Mouse (Mus musculus): ENCODE measurements around the gene Rnf103. TPM values are rescaled to one million over a fixed set of nuclear protein-coding genes. Genes with fewer than 3 reads are reported as not detected.
"Not testable (repeated sequence)": the region's sequence is repeated elsewhere in the genome, so short reads cannot be mapped to it uniquely, and the experiment has no call there.

Gene Rnf103
- polyA plus RNA-seq, 1 experiment from 2014 or later, result 20.1 TPM

- Histone ChIP-seq H3K4me2 (replicated peaks; ENCODE audit: low read depth, low read length) (no peak overlapping the region), H3K4me3 (ENCODE audit: low read length) (no peak overlapping the region), H3K36me3 (ENCODE audit: control insufficient read depth, insufficient read depth, low read length) (no peaks in the 10 kb centered on the region), H3K4me1 (ENCODE audit: control insufficient read depth, insufficient read depth, low read length) (no peaks in the 10 kb centered on the region), H3K9me3 (ENCODE audit: control insufficient read depth, low read length) (no peaks in the 10 kb centered on the region), H3K27me3 (ENCODE audit: control insufficient read depth, insufficient read depth, low read length) (no peaks in the 10 kb centered on the region), H3K9ac (ENCODE audit: low read depth, low read length) (no peak overlapping the region), H3K27ac (ENCODE audit: low read depth, low read length) (no peak overlapping the region)
- ATAC-seq (ENCODE audit: low FRiP score, low TSS enrichment), result no peak
- WGBS, result 86% methylated on average over 4 of the region's 4 CpGs
Measured at GRCm38 (mm10) chr6:71471830-71472520, 21.7 kb upstream of the Rnf103 start.

- no peak overlapping the region for H3K9ac ChIP-seq (ENCODE audit: low read depth, low read length)
- no peaks in the 10 kb centered on the region for H3K9me3 ChIP-seq (ENCODE audit: control insufficient read depth, low read length)
- no peak overlapping the region for H3K27ac ChIP-seq (ENCODE audit: low read depth, low read length)
- no peaks in the 10 kb centered on the region for H3K4me1 ChIP-seq (ENCODE audit: control insufficient read depth, insufficient read depth, low read length)
- no peak overlapping the region for H3K4me2 ChIP-seq (replicated peaks; ENCODE audit: low read depth, low read length)
- no peak for ATAC-seq (ENCODE audit: low FRiP score, low TSS enrichment)
- WGBS, result 87% methylated on average over 1 of the region's 1 CpGs
- no peaks in the 10 kb centered on the region for H3K27me3 ChIP-seq (ENCODE audit: control insufficient read depth, insufficient read depth, low read length)
- no peaks in the 10 kb centered on the region for H3K36me3 ChIP-seq (ENCODE audit: control insufficient read depth, insufficient read depth, low read length)
- H3K4me3 ChIP-seq (ENCODE audit: low read length), result no peak overlapping the region
Measured at GRCm38 (mm10) chr6:71472786-71473185, 20.9 kb upstream of the Rnf103 start.

- Histone ChIP-seq H3K4me2 (replicated peaks; ENCODE audit: low read depth, low read length) (no peak overlapping the region), H3K27me3 (ENCODE audit: control insufficient read depth, insufficient read depth, low read length) (no peaks in the 10 kb centered on the region), H3K36me3 (ENCODE audit: control insufficient read depth, insufficient read depth, low read length) (no peaks in the 10 kb centered on the region), H3K4me1 (ENCODE audit: control insufficient read depth, insufficient read depth, low read length) (no peaks in the 10 kb centered on the region), H3K4me3 (ENCODE audit: low read length) (no peak overlapping the region), H3K9me3 (ENCODE audit: control insufficient read depth, low read length) (no peaks in the 10 kb centered on the region), H3K9ac (ENCODE audit: low read depth, low read length) (no peak overlapping the region), H3K27ac (ENCODE audit: low read depth, low read length) (no peak overlapping the region)
- no peak for ATAC-seq (ENCODE audit: low FRiP score, low TSS enrichment)
- WGBS, result 74% methylated on average over 3 of the region's 3 CpGs
Measured at GRCm38 (mm10) chr6:71475604-71476003, 18.1 kb upstream of the Rnf103 start.

GRCm38 (mm10) chr6:71476783-71477182 is 16.9 kb upstream of the Rnf103 start:
- H3K9ac ChIP-seq (ENCODE audit: low read depth, low read length), result no peak overlapping the region
- H3K9me3 ChIP-seq (ENCODE audit: control insufficient read depth, low read length), result no peaks in the 10 kb centered on the region
- H3K27me3 ChIP-seq (ENCODE audit: control insufficient read depth, insufficient read depth, low read length), result no peaks in the 10 kb centered on the region
- no peak overlapping the region for H3K27ac ChIP-seq (ENCODE audit: low read depth, low read length)
- no peaks in the 10 kb centered on the region for H3K36me3 ChIP-seq (ENCODE audit: control insufficient read depth, insufficient read depth, low read length)
- no peak for ATAC-seq (ENCODE audit: low FRiP score, low TSS enrichment)
- no peak overlapping the region for H3K4me2 ChIP-seq (replicated peaks; ENCODE audit: low read depth, low read length)
- H3K4me3 ChIP-seq (ENCODE audit: low read length), result no peak overlapping the region
- no peaks in the 10 kb centered on the region for H3K4me1 ChIP-seq (ENCODE audit: control insufficient read depth, insufficient read depth, low read length)
- WGBS, result 70% methylated on average over 5 of the region's 5 CpGs

- H3K9me3 ChIP-seq (ENCODE audit: control insufficient read depth, low read length); H3K36me3 ChIP-seq (ENCODE audit: control insufficient read depth, insufficient read depth, low read length); H3K4me3 ChIP-seq (ENCODE audit: low read length); H3K9ac ChIP-seq (ENCODE audit: low read depth, low read length); H3K4me1 ChIP-seq (ENCODE audit: control insufficient read depth, insufficient read depth, low read length); ATAC-seq (ENCODE audit: low FRiP score, low TSS enrichment); H3K4me2 ChIP-seq (replicated peaks; ENCODE audit: low read depth, low read length); H3K27me3 ChIP-seq (ENCODE audit: control insufficient read depth, insufficient read depth, low read length); H3K27ac ChIP-seq (ENCODE audit: low read depth, low read length): not testable (repeated sequence)
- 77% methylated on average over 10 of the region's 10 CpGs for WGBS
Measured at GRCm38 (mm10) chr6:71478816-71479568, 14.7 kb upstream of the Rnf103 start.

GRCm38 (mm10) chr6:71479588-71479987 is 14.1 kb upstream of the Rnf103 start:
- H3K4me2 ChIP-seq (replicated peaks; ENCODE audit: low read depth, low read length); H3K27me3 ChIP-seq (ENCODE audit: control insufficient read depth, insufficient read depth, low read length); H3K36me3 ChIP-seq (ENCODE audit: control insufficient read depth, insufficient read depth, low read length); H3K9ac ChIP-seq (ENCODE audit: low read depth, low read length); H3K27ac ChIP-seq (ENCODE audit: low read depth, low read length); H3K9me3 ChIP-seq (ENCODE audit: control insufficient read depth, low read length); H3K4me3 ChIP-seq (ENCODE audit: low read length); ATAC-seq (ENCODE audit: low FRiP score, low TSS enrichment); H3K4me1 ChIP-seq (ENCODE audit: control insufficient read depth, insufficient read depth, low read length): not testable (repeated sequence)
- WGBS, result 95% methylated on average over 2 of the region's 2 CpGs

- Histone ChIP-seq H3K9ac (ENCODE audit: low read depth, low read length) (no peak overlapping the region), H3K9me3 (ENCODE audit: control insufficient read depth, low read length) (no peaks in the 10 kb centered on the region), H3K4me1 (ENCODE audit: control insufficient read depth, insufficient read depth, low read length) (no peaks in the 10 kb centered on the region), H3K27me3 (ENCODE audit: control insufficient read depth, insufficient read depth, low read length) (no peaks in the 10 kb centered on the region), H3K27ac (ENCODE audit: low read depth, low read length) (no peak overlapping the region), H3K36me3 (ENCODE audit: control insufficient read depth, insufficient read depth, low read length) (no peaks in the 10 kb centered on the region), H3K4me2 (replicated peaks; ENCODE audit: low read depth, low read length) (no peak overlapping the region), H3K4me3 (ENCODE audit: low read length) (no peak overlapping the region)
- ATAC-seq (ENCODE audit: low FRiP score, low TSS enrichment), result no peak
- WGBS, result 87% methylated on average over 1 of the region's 1 CpGs
Measured at GRCm38 (mm10) chr6:71480136-71480535, 13.6 kb upstream of the Rnf103 start.

GRCm38 (mm10) chr6:71481136-71481535 is 12.6 kb upstream of the Rnf103 start:
- no peaks in the 10 kb centered on the region for H3K9me3 ChIP-seq (ENCODE audit: control insufficient read depth, low read length)
- no peaks in the 10 kb centered on the region for H3K4me1 ChIP-seq (ENCODE audit: control insufficient read depth, insufficient read depth, low read length)
- H3K4me3 ChIP-seq (ENCODE audit: low read length), result no peak overlapping the region
- no peaks in the 10 kb centered on the region for H3K36me3 ChIP-seq (ENCODE audit: control insufficient read depth, insufficient read depth, low read length)
- H3K27ac ChIP-seq (ENCODE audit: low read depth, low read length), result no peak overlapping the region
- no peaks in the 10 kb centered on the region for H3K27me3 ChIP-seq (ENCODE audit: control insufficient read depth, insufficient read depth, low read length)
- H3K9ac ChIP-seq (ENCODE audit: low read depth, low read length), result no peak overlapping the region
- 63% methylated on average over 7 of the region's 7 CpGs for WGBS
- ATAC-seq (ENCODE audit: low FRiP score, low TSS enrichment), result no peak
- H3K4me2 ChIP-seq (replicated peaks; ENCODE audit: low read depth, low read length), result no peak overlapping the region

- 82% methylated on average over 5 of the region's 5 CpGs for WGBS
- no peaks in the 10 kb centered on the region for H3K4me1 ChIP-seq (ENCODE audit: control insufficient read depth, insufficient read depth, low read length)
- H3K4me3 ChIP-seq (ENCODE audit: low read length), result no peak overlapping the region
- no peak overlapping the region for H3K9ac ChIP-seq (ENCODE audit: low read depth, low read length)
- H3K4me2 ChIP-seq (replicated peaks; ENCODE audit: low read depth, low read length), result no peak overlapping the region
- H3K9me3 ChIP-seq (ENCODE audit: control insufficient read depth, low read length), result no peaks in the 10 kb centered on the region
- no peaks in the 10 kb centered on the region for H3K27me3 ChIP-seq (ENCODE audit: control insufficient read depth, insufficient read depth, low read length)
- H3K27ac ChIP-seq (ENCODE audit: low read depth, low read length), result no peak overlapping the region
- H3K36me3 ChIP-seq (ENCODE audit: control insufficient read depth, insufficient read depth, low read length), result no peaks in the 10 kb centered on the region
- no peak for ATAC-seq (ENCODE audit: low FRiP score, low TSS enrichment)
Measured at GRCm38 (mm10) chr6:71485246-71485645, 8.4 kb upstream of the Rnf103 start.
